Mouse (Mus musculus): ENCODE data around the gene Foxc2.

DNA sequence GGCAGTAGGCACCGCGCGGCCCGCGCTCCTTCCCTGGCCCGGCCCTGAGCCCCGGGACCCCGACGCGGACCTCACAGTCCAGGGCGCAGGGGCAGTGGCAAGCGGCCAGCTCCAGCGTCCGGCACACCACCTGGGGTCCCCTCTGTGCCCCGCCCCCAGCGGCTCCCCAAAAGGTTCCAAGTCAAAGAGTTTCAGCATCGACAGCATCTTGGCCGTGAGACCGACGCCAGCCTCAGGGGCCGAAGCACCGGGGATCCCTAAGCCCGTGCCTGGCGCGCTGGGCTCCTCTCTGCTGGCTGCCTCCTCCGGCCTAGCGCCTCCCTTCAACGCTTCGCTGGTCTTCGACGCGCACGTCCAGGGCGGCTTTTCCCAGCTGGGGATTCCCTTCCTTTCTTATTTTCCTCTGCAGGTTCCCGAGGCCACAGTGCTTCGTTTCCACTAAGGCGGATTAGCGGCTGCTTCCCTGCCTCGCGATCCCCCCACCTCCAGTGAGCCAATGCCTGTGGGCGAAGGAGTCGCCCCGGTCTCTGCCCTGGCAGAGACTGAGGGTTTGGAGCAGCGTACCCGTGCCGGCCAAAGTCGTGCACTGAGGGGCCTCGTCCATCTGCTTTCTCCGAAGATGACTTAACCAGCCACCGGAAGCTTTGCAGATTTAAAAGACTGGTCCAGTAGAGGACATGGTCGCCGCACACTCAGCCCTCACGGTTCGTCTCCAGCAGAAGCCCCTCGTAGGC, 12.7 kb downstream of the Foxc2 start:
- TF ChIP-seq CTCF (IDR thresholded peaks at IDR 0.05; ENCODE audit: low read depth, low read length) (no peak), GATA1 (IDR thresholded peaks at IDR 0.05; ENCODE audit: borderline replicate concordance, low read length) (no peak), POLR2AphosphoS5 (IDR thresholded peaks at IDR 0.05; ENCODE audit: insufficient replicate concordance, low read depth, low read length) (no peak), GATA2 (IDR thresholded peaks at IDR 0.05; ENCODE audit: borderline replicate concordance, low read depth, low read length) (no peak), TAL1 (conservative IDR thresholded peaks at IDR 0.05; ENCODE audit: low read depth, low read length) (no peak)
